Mouse (Mus musculus) heart, adult 2 months (tissue): ENCODE results near the gene Glyr1. TPM values are rescaled to one million over a fixed set of nuclear protein-coding genes. Genes with fewer than 3 reads are reported as not detected.

Experiments
- DNase-seq, 2 experiments: peaks; one replicate each; pipeline ENCODE4 v3.0.0; 2021
- H3K27ac ChIP-seq: fragments of 200-600 bp; 2 replicates; pipeline ENCODE4 v1.8.1; 2022
- H3K27me3 ChIP-seq: fragments of 200-500 bp; 2 replicates; pipeline ENCODE4 v1.6.1; 2012; ENCODE audit warnings: mild to moderate bottlenecking, low read length, inconsistent platforms, mixed read lengths; ENCODE audit not compliant: control insufficient read depth, insufficient read depth
- H3K36me3 ChIP-seq: fragments of 200-500 bp; 2 replicates; pipeline ENCODE4 v1.6.1; 2012; ENCODE audit warnings: low read length, inconsistent platforms; ENCODE audit not compliant: control insufficient read depth, insufficient read depth
- H3K4me1 ChIP-seq: fragments of 200-500 bp; 2 replicates; pipeline ENCODE4 v1.6.1; 2011; ENCODE audit warnings: low read length; ENCODE audit not compliant: control insufficient read depth, insufficient read depth
- H3K4me3 ChIP-seq: fragments of 200-600 bp; 2 replicates; pipeline ENCODE4 v1.8.1; 2022
- H3K79me2 ChIP-seq: fragments of 200-500 bp; replicated peaks from 2 replicates; pipeline ENCODE4 v1.6.1; 2012; ENCODE audit warnings: mild to moderate bottlenecking, inconsistent platforms, low read length, moderate library complexity, mixed read lengths; ENCODE audit not compliant: control insufficient read depth, insufficient read depth
- H3K9ac ChIP-seq: fragments of 200-500 bp; 2 replicates; pipeline ENCODE4 v1.6.1; 2012; ENCODE audit warnings: low read depth, mild to moderate bottlenecking, control low read depth, inconsistent platforms, low read length, mixed read lengths
- CTCF ChIP-seq: fragments of 200-600 bp; IDR thresholded peaks from 2 replicates; pipeline ENCODE4 v1.8.1; 2022; ENCODE audit warnings: antibody characterized with exemption, mild to moderate bottlenecking, moderate library complexity
- EP300 ChIP-seq: fragments of 200-500 bp; IDR thresholded peaks from 2 replicates; pipeline ENCODE4 v1.6.1; 2011; ENCODE audit warnings: low read depth, low read length, control low read depth; ENCODE audit not compliant: insufficient read depth
- POLR2A ChIP-seq: fragments of 200-500 bp; IDR thresholded peaks from 2 replicates; pipeline ENCODE4 v1.6.1; 2011; ENCODE audit warnings: mild to moderate bottlenecking, low read depth, low read length, control low read depth; ENCODE audit not compliant: insufficient read depth
- WGBS: fragments of 180-500 bp; shearing (Covaris S2); methylation state at CpG from one replicate; pipeline ENCODE4 v1.1.7; 2018; 5-methylcytosine and 5-hydroxymethylcytosine counted together
- intact Hi-C: fragments of 180-260 bp; cut with DNase I; formaldehyde crosslinking; loops from one replicate; pipeline ENCODE4 v1.15.1; 2025
- polyA plus RNA-seq: library from polyadenylated mRNA; depleted of rRNA; stranded (reverse); fragments of >200 nt; gene quantifications from 2 replicates; pipeline ENCODE4 v1.2.3, GENCODE M21; 2012
- total RNA-seq, 2 experiments: library from RNA; stranded (reverse); gene quantifications; 2 replicates each; pipeline ENCODE4 v1.2.3; 2021

Gene Glyr1
- total and polyA plus RNA-seq, 3 experiments = 35.9 to 42.9 (median 39.2) TPM

DNA sequence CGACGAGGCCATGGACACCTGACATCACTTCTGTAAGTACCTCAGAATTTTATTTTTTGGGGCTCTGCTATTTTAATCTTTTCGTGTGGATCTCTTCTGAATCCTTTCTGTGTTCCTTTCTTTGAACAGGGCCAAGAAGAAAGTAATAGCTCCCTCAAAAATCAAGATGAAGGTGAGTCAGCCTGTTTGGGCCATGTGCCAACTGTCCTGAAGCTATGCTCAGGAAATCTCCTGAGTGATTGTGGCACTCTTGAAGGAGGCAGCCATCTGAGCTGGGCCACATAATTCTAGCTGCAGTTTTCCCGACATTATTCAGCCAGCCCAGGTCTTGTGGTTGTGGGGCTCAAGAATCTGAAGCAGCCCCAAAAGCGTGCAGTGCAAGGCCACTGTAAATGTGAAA is 24.7 kb upstream of the Glyr1 start:
- H3K4me1 ChIP-seq = no peaks in the 10 kb centered on the region; the same call in 1 of the 2 replicates
- H3K27me3 ChIP-seq = no peaks in the 10 kb centered on the region
- 84% methylated on average over 5 of the region's 5 CpGs for WGBS
- no peak for DNase-seq
- no peak overlapping the region for H3K27ac ChIP-seq
- no peaks in the 10 kb centered on the region; the same call in 1 of the 2 replicates for H3K79me2 ChIP-seq
- H3K4me3 ChIP-seq = no peak overlapping the region
- no peak overlapping the region for H3K9ac ChIP-seq
- intact Hi-C loops = no loop called here
- TF ChIP-seq POLR2A = no peak
- TF ChIP-seq CTCF = no peak
- no peak for TF ChIP-seq EP300
- H3K36me3 ChIP-seq = peaks cover 18% of the 10 kb centered on the region

- H3K9ac ChIP-seq = no peak overlapping the region
- intact Hi-C loops = no loop called here
- DNase-seq = no peak
- 93% methylated on average over 7 of the region's 7 CpGs for WGBS
- H3K4me3 ChIP-seq = no peak overlapping the region
- TF ChIP-seq EP300 (no peak), CTCF (no peak), POLR2A (no peak)
- no peaks in the 10 kb centered on the region; the same call in 1 of the 2 replicates for H3K4me1 ChIP-seq
- no peak overlapping the region for H3K27ac ChIP-seq
- peaks cover 11% of the 10 kb centered on the region for H3K36me3 ChIP-seq
- H3K27me3 ChIP-seq = no peaks in the 10 kb centered on the region
- H3K79me2 ChIP-seq = no peaks in the 10 kb centered on the region; the same call in 1 of the 2 replicates
Observed at GRCm38 (mm10) chr16:5071974-5072373, 22.3 kb upstream of the Glyr1 start.

DNA sequence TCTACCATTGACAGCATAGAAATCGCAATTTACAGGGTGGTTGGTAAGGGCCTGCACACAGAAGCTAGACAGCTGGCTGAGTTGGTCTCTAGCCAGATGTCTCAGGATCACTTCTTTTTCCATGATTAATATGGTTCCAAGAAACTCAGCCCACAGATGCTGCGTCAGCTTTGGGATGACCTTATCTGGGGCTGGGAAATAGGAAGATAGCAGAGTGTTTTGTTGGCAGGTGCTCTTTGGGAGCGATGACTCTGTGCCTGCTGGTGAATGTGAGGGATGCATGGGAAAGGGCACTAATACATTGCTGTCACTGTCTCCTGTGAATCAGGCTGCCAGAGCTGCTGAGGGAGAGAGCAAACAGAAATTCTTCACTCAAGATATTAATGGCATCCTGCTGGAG is 20.7 kb upstream of the Glyr1 start:
- DNase-seq = peak; percentile 41 to 50
- peaks cover 11% of the 10 kb centered on the region for H3K36me3 ChIP-seq

GRCm38 (mm10) chr16:5063472-5063871 is 13.8 kb upstream of the Glyr1 start:
- WGBS = 79% methylated on average over 4 of the region's 4 CpGs
- intact Hi-C loops = no loop called here

More for the DNA sequence above, 20.7 kb upstream of the Glyr1 start:
- H3K27ac ChIP-seq = no peak overlapping the region
- H3K79me2 ChIP-seq = no peaks in the 10 kb centered on the region
- no peaks in the 10 kb centered on the region for H3K27me3 ChIP-seq
- no peaks in the 10 kb centered on the region; the same call in 1 of the 2 replicates for H3K4me1 ChIP-seq
- no peak overlapping the region for H3K4me3 ChIP-seq
- no peak overlapping the region for H3K9ac ChIP-seq
- intact Hi-C loops = no loop called here
- 42% methylated on average over 3 of the region's 3 CpGs for WGBS
- TF ChIP-seq EP300 (no peak), CTCF (no peak)

GRCm38 (mm10) chr16:5058114-5058513 is 8.5 kb upstream of the Glyr1 start:
- Histone ChIP-seq H3K27ac (no peak overlapping the region), H3K27me3 (no peaks in the 10 kb centered on the region), H3K4me1 (no peaks in the 10 kb centered on the region; the same call in 1 of the 2 replicates), H3K79me2 (peaks cover 10% of the 10 kb centered on the region), H3K36me3 (peaks cover 34% of the 10 kb centered on the region), H3K9ac (no peak overlapping the region), H3K4me3 (no peak overlapping the region)
- intact Hi-C loops = loop anchor here (5.0 kb wide), 1 partner anchor 89 kb away; the partner anchor contains the start of gene Sec14l5
- TF ChIP-seq POLR2A = no peak
- TF ChIP-seq CTCF = peak; percentile 61
- 87% methylated on average over 1 of the region's 1 CpGs for WGBS
- no peak for DNase-seq

More at GRCm38 (mm10) chr16:5063472-5063871, 13.8 kb upstream of the Glyr1 start:
- TF ChIP-seq POLR2A (no peak), EP300 (no peak), CTCF (no peak)
- H3K4me1 ChIP-seq = no peaks in the 10 kb centered on the region
- peaks cover 11% of the 10 kb centered on the region for H3K36me3 ChIP-seq
- no peaks in the 10 kb centered on the region for H3K27me3 ChIP-seq
- no peak for DNase-seq
- no peak overlapping the region for H3K27ac ChIP-seq
- H3K4me3 ChIP-seq = no peak overlapping the region
- no peak overlapping the region for H3K9ac ChIP-seq
- no peaks in the 10 kb centered on the region; the same call in 1 of the 2 replicates for H3K79me2 ChIP-seq

DNA sequence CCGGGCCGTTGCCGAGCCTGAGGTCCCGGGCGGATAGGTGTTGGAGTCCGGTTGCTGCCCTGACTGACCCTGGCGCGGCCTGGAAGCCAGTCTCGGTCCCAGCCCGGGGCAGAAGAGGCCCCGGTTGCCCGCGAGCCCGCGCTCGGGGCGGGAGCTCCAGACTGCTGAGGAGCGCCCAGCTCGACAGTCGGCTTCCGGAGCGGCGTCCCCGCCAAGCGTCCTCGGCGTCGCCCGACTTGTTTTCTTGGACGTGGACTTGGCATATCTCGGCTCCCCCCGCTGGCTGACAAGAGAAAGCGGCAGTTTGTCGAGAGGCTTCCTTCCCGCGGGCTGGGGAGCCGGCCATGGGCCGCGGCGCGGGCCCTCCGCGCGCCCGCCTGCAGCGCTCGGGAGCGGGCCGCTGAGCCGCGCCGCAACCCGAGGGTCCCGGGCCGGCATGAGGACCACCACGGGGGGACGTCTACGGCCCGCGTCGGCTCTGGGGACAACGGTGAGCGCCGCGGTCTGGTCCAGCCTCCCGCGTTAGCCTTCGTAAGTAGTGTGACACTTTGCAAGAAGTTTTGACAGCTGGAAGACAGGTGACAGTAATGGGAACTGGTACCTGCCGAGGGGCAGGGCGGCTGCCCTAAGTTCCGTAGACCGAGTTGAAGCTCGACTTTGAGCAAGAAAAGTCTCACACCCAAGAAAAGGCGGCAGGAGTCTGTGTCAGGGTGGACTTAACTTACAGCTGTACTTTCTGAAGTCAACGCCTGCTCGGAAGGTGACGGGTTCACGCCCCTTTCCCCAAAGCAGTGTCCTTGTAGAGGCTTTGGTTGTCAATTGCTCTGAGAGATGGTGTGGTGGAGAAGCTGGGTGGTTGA is 818 bp upstream of the Glyr1 start:
- Histone ChIP-seq H3K27ac (peak overlapping the region; percentile 98), H3K4me1 (peaks cover 7% of the 10 kb centered on the region), H3K4me3 (peak overlapping the region; percentile 77), H3K79me2 (peaks cover 6% of the 10 kb centered on the region), H3K9ac (peak overlapping the region; percentile 91), H3K27me3 (no peaks in the 10 kb centered on the region), H3K36me3 (peaks cover 36% of the 10 kb centered on the region)
- TF ChIP-seq EP300 = no peak
- peak; percentile 39 for TF ChIP-seq CTCF
- no peak for TF ChIP-seq POLR2A
- peak; percentile 86 to 89 for DNase-seq
- WGBS = under 1% methylated on average over 78 of the region's 78 CpGs
- intact Hi-C loops = loop anchor here (5.0 kb wide), 1 partner anchor 82 kb away; the partner anchor contains the start of gene Ppl
